Mouse (Mus musculus): ENCODE data around the gene Krtcap3.

Krtcap3 gene

DNA sequence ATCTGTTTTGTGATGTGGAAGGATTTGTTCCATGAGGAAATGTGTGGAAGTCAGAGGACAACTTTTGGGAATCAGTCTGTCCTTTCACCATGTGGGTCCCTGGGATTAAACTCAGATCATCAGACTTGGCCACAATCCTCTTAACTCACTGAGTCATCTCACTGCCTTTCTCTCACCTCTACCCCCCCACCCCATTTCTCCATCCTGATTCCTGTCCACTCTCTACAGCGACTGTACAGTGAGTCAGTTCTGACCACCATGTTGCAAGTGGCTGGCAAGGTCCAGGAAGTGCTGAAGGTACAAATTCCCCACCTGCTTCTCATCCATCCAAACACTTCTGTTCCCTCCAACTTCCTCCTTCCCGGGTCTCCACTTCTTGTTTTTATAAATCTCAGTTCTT, 47.0 kb downstream of the Krtcap3 start:
- in situ Hi-C loops (cut with MboI; ENCODE audit: low sequenced_read_pairs): no loop called here

GRCm38 (mm10) chr5:31301866-31302265, 50.4 kb downstream of the Krtcap3 start:
- in situ Hi-C loops (cut with MboI; ENCODE audit: low sequenced_read_pairs): no loop called here

Data from CH12F3 (cell line).